Mouse (Mus musculus): ENCODE results near the gene 4930474N05Rik.

- TF ChIP-seq CTCF (IDR thresholded peaks at IDR 0.05; ENCODE audit: borderline replicate concordance, insufficient read depth, low read depth, low read length): no peak
- no peak for TF ChIP-seq POLR2A (IDR thresholded peaks at IDR 0.05; ENCODE audit: borderline replicate concordance, insufficient read depth, low read length)
Measured at GRCm38 (mm10) chr14:36094617-36095016, at the start of gene 4930474N05Rik.

All from cerebellum, adult 2 months (tissue).